Mouse (Mus musculus): Measurements from ENCODE around the gene Ptx4.

DNA sequence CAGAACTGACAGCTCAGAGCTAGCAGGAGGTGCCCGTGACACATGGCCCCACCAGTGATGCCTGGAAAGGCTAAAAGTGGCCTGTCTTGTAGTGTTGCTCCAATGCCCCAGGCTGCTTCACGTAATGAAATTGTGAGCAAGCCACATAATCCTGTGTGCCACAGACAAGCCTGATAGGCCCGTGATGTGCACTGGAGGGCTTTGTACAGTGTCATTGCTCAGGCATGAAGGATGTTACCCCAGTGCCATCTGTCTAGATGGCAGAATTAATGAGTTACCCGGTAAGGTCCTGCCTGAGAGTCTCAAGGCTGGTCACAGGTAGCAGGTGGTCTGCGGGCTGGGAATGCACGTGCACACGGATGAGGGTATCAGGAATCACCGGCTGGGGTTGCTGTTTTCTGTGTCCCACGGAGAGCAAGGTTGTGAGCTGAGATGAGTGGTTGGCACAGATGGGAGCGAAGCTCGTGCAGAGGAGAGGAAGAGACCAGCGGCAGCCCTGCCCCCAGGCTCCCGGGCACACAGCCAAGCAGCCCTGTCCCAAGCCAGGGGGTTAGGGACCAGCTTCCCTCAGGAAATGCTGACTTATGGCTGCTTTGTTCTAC, 42.7 kb upstream of the Ptx4 start:
- no peak for TF ChIP-seq POLR2A (IDR thresholded peaks at IDR 0.05; ENCODE audit: control insufficient read depth, low read depth, low read length)
- no peak for TF ChIP-seq CTCF (IDR thresholded peaks at IDR 0.05; ENCODE audit: control insufficient read depth, insufficient read depth, insufficient replicate concordance, low read depth, low read length)
